Comparison of ENCODE assay signal across 20 mouse cellular contexts in the genomic region with DNA sequence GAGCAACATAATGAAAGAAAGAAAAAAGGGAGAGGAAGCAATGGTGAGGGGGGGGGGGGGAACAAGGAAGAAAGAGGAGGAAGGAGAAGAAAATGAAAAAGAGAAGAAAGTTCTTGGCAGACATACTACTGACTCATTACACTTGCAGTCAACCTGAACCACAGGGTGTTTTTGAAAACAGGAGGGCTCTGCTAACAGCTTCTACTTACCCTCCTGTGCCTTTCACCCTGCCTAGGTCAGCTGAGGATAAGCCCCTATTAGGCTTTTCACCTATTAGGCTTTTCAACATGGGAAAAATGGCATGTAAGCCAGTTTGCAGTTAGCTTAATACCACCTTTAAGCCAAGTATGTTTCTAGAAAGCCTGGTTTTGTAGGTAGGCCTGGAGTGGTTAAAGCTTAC. TPM values are rescaled to one million over a fixed set of nuclear protein-coding genes. Genes with fewer than 3 reads are reported as not detected.
DNase-seq lines count a peak whose midpoint lies in the region; ATAC-seq and TF ChIP-seq lines count a peak whose summit lies in the region.
"Had no signal": no experiment of that assay in that cellular context is flagged by ENCODE, and none has a peak within 500 bp of the region (broad histone marks: within the 10 kb centered on the region; RNA-seq: fewer than 3 reads in every experiment).

No protein-coding gene starts in this region.

- no peak overlapping the region for H3K4me3 ChIP-seq in kidney, adult 2 months (ENCODE audit: insufficient read depth, low read depth, low read length)
- no peak overlapping the region for H3K4me3 ChIP-seq in spleen, adult 2 months (ENCODE audit: extremely low read depth, insufficient read depth, insufficient read length)
- H3K4me3 ChIP-seq in bone marrow, adult 2 months (replicated peaks; ENCODE audit: control insufficient read depth, low read depth, low read length): no peak overlapping the region
- H3K4me3 ChIP-seq in heart, embryonic 11.5 days (ENCODE audit: low read depth, low read length): no peak overlapping the region

- H3K36me3 ChIP-seq in kidney, adult 2 months (ENCODE audit: control insufficient read depth, insufficient read depth, low read length): no peaks in the 10 kb centered on the region
- H3K36me3 ChIP-seq in spleen, adult 2 months (ENCODE audit: control insufficient read depth, insufficient read depth, low read length): no peaks in the 10 kb centered on the region
- H3K36me3 ChIP-seq in heart, embryonic 11.5 days (ENCODE audit: control insufficient read depth, insufficient read depth, low read length): no peaks in the 10 kb centered on the region
- H3K36me3 ChIP-seq: forebrain, embryonic 10.5 days; heart, embryonic 13.5 days; midbrain, embryonic 10.5 days had no signal

- TF ChIP-seq CTCF in kidney, adult 2 months (conservative IDR thresholded peaks at IDR 0.05; ENCODE audit: insufficient read depth, insufficient read length, low read depth, low read length): no peak
- TF ChIP-seq CTCF in spleen, adult 2 months (IDR thresholded peaks at IDR 0.05; ENCODE audit: extremely low read depth, insufficient read depth, insufficient read length, insufficient replicate concordance): no peak
- TF ChIP-seq CTCF in bone marrow, adult 2 months (IDR thresholded peaks at IDR 0.05; ENCODE audit: control insufficient read depth, insufficient read depth, low read length): no peak

- H3K9ac ChIP-seq in heart, embryonic 11.5 days (ENCODE audit: low read depth, low read length): no peak overlapping the region
- H3K9ac ChIP-seq: forebrain, postnatal 0 days had no signal

- H3K27ac ChIP-seq in kidney, adult 2 months (ENCODE audit: insufficient read depth, low read depth, low read length): peak overlapping the region; percentile 53
- H3K27ac ChIP-seq in spleen, adult 2 months (ENCODE audit: insufficient read depth, low read length): peak overlapping the region; percentile 23; the same call in 1 of the 2 replicates
- peak overlapping the region; percentile 35; the same call in 1 of the 2 replicates for H3K27ac ChIP-seq in bone marrow, adult 2 months (ENCODE audit: control insufficient read depth, insufficient read depth, low read depth, low read length, poor library complexity)
- no peak overlapping the region for H3K27ac ChIP-seq in heart, embryonic 11.5 days (ENCODE audit: low read depth, low read length)
- H3K27ac ChIP-seq: hindbrain, postnatal 0 days; midbrain, embryonic 10.5 days had no signal

- H3K27me3 ChIP-seq in kidney, adult 2 months (replicated peaks; ENCODE audit: control insufficient read depth, insufficient read depth, low read length): no peaks in the 10 kb centered on the region
- H3K27me3 ChIP-seq in spleen, adult 2 months (ENCODE audit: control insufficient read depth, insufficient read depth, low read length): no peaks in the 10 kb centered on the region
- H3K27me3 ChIP-seq in heart, embryonic 11.5 days (ENCODE audit: control insufficient read depth, insufficient read depth, low read length): no peaks in the 10 kb centered on the region
- H3K27me3 ChIP-seq: heart, embryonic 13.5 days had no signal

- TF ChIP-seq POLR2A in kidney, adult 2 months (IDR thresholded peaks at IDR 0.05; ENCODE audit: low read depth, low read length): no peak
- no peak for TF ChIP-seq POLR2A in spleen, adult 2 months (IDR thresholded peaks at IDR 0.05; ENCODE audit: low read depth, low read length)
- no peak for TF ChIP-seq POLR2A in bone marrow, adult 2 months (IDR thresholded peaks at IDR 0.05; ENCODE audit: borderline replicate concordance, control insufficient read depth, low read depth, low read length)

- DNase-seq in kidney, adult 2 months: peak; percentile 64
- no peak for DNase-seq in kidney, postnatal 14 days
- DNase-seq in spleen, adult 2 months (ENCODE audit: low read depth in 1 of 2, low spot score in 2 of 2): no peak
- DNase-seq in spleen, postnatal 36 days (ENCODE audit: low spot score in 2 of 2): no peak
- DNase-seq in ovary, postnatal 10 days (ENCODE audit: low spot score): no peak
- DNase-seq: adrenal gland, postnatal 14 days; cerebellum, adult 9-10 months; forebrain, postnatal 0 days; gastrocnemius, postnatal 14 days; heart, postnatal 14 days; layer of hippocampus, postnatal 36 days; thymus, postnatal 25 days had no signal

- ATAC-seq in heart, embryonic 11.5 days (replicated peaks; ENCODE audit: insufficient number of reproducible peaks, low FRiP score, low TSS enrichment): no peak
- ATAC-seq: forebrain, postnatal 0 days; hindbrain, postnatal 0 days; lung, postnatal 0 days had no signal

- H3K4me1 ChIP-seq in kidney, adult 2 months (ENCODE audit: control insufficient read depth, insufficient read depth, low read length): peaks cover 33% of the 10 kb centered on the region
- peaks cover 6% of the 10 kb centered on the region; the same call in 1 of the 2 replicates for H3K4me1 ChIP-seq in spleen, adult 2 months (ENCODE audit: control insufficient read depth, insufficient read depth, insufficient read length)
- peaks cover 1% of the 10 kb centered on the region; the same call in 1 of the 2 replicates for H3K4me1 ChIP-seq in bone marrow, adult 2 months (ENCODE audit: control insufficient read depth, insufficient read depth, low read length)
- H3K4me1 ChIP-seq in heart, embryonic 11.5 days (ENCODE audit: control insufficient read depth, insufficient read depth, low read length): peaks cover 20% of the 10 kb centered on the region

- H3K9me3 ChIP-seq in heart, embryonic 11.5 days (replicated peaks; ENCODE audit: control insufficient read depth, low read length): no peaks in the 10 kb centered on the region
- H3K9me3 ChIP-seq: forebrain, embryonic 10.5 days; heart, embryonic 13.5 days; midbrain, embryonic 10.5 days had no signal

- no peak overlapping the region for H3K4me2 ChIP-seq in heart, embryonic 11.5 days

RNA-seq across cellular contexts. Expression of a gene that starts 51.1 kb away (rescaled TPM):
- polyA plus RNA-seq in kidney, adult 2 months (2012; rRNA removed): 0.11 and 0.31 TPM in 2 replicates
- polyA plus RNA-seq in spleen, adult 2 months (2012; rRNA removed): 0.02 TPM in 1 of 2 replicates, not detected in the other
- not detected in 2 replicates for polyA plus RNA-seq in bone marrow, adult 2 months (2011; ENCODE audit: insufficient read depth, insufficient read length, low replicate concordance, missing spikeins)
- polyA plus RNA-seq in heart, embryonic 11.5 days (2014; fragmentation: Nextera tagmentation; extraction: Ambion mirVana): 0.43 and 0.73 TPM in 2 replicates
- polyA plus RNA-seq: C2C12 had no signal

RNA-seq across cellular contexts. Expression of a gene that starts 51.5 kb away (rescaled TPM):
- 32.2 and 36.3 TPM in 2 replicates for polyA plus RNA-seq in kidney, adult 2 months (2012; rRNA removed)
- polyA plus RNA-seq in spleen, adult 2 months (2012; rRNA removed): 10.2 and 11.1 TPM in 2 replicates
- 21.9 and 39.2 TPM in 2 replicates for polyA plus RNA-seq in bone marrow, adult 2 months (2011; ENCODE audit: insufficient read depth, insufficient read length, low replicate concordance, missing spikeins)
- 80.7 and 82.3 TPM in 2 replicates for polyA plus RNA-seq in heart, embryonic 11.5 days (2014; fragmentation: Nextera tagmentation; extraction: Ambion mirVana)
